Mouse (Mus musculus) MEL (cell line): ENCODE results near the gene Zmynd10. TPM values are rescaled to one million over a fixed set of nuclear protein-coding genes. Genes with fewer than 3 reads are reported as not detected.

Source experiments
- DNase-seq: peaks from one replicate; pipeline ENCODE4 v3.0.0; 2011; ENCODE audit warnings: low read depth, low spot score
- H3K27ac ChIP-seq: 2 replicates; pipeline ENCODE4 v1.5.1; 2012; ENCODE audit warnings: low read depth, mild to moderate bottlenecking, control low read depth, low read length, moderate library complexity; ENCODE audit not compliant: control insufficient read depth
- H3K27me3 ChIP-seq, 2 experiments: fragments of 150-350 bp in 1 of 2; sonication (generic) in 1 of 2; 2 replicates each; pipeline ENCODE4 v1.6.1; 2012; ENCODE audit warnings: low read length in 2 of 2, mild to moderate bottlenecking in 2 of 2, improper control_type of control experiment in 1 of 2, moderate library complexity in 1 of 2; ENCODE audit not compliant: insufficient read depth in 2 of 2, control insufficient read depth in 1 of 2
- H3K36me3 ChIP-seq, 2 experiments: 2 replicates each; pipeline ENCODE4 v1.6.1; 2012 to 2014; ENCODE audit warnings: low read length in 2 of 2, improper control_type of control experiment in 1 of 2, inconsistent platforms in 1 of 2, mild to moderate bottlenecking in 1 of 2; ENCODE audit not compliant: insufficient read depth in 2 of 2, control insufficient read depth in 1 of 2
- H3K4me1 ChIP-seq, 2 experiments: fragments of 150-350 bp in 1 of 2; sonication (generic) in 1 of 2; 2 replicates each; pipeline ENCODE4 v1.6.1; 2012; ENCODE audit warnings: low read length in 2 of 2, improper control_type of control experiment in 1 of 2, mild to moderate bottlenecking in 1 of 2; ENCODE audit not compliant: insufficient read depth in 2 of 2, control insufficient read depth in 1 of 2
- H3K4me3 ChIP-seq, 2 experiments: fragments of 150-350 bp in 1 of 2; sonication (generic) in 1 of 2; 2 replicates each; pipeline ENCODE4 v1.5.1; 2012; ENCODE audit warnings: low read depth in 2 of 2, low read length in 2 of 2, mild to moderate bottlenecking in 2 of 2, moderate library complexity in 2 of 2, control low read depth in 1 of 2, improper control_type of control experiment in 1 of 2; ENCODE audit not compliant: control insufficient read depth in 1 of 2, insufficient read depth in 1 of 2
- H3K79me2 ChIP-seq: 2 replicates; pipeline ENCODE4 v1.6.1; 2012; ENCODE audit warnings: mild to moderate bottlenecking, low read length, moderate library complexity; ENCODE audit not compliant: control insufficient read depth, poor library complexity, insufficient read depth
- H3K9ac ChIP-seq: 2 replicates; pipeline ENCODE4 v1.6.1; 2012; ENCODE audit warnings: low read depth, mild to moderate bottlenecking, control low read depth, low read length, moderate library complexity; ENCODE audit not compliant: control insufficient read depth, poor library complexity, severe bottlenecking
- H3K9me3 ChIP-seq: fragments of 150-350 bp; sonication (generic); replicated peaks from 2 replicates; pipeline ENCODE4 v1.6.1; 2012; ENCODE audit warnings: mild to moderate bottlenecking, low read length, improper control_type of control experiment, moderate library complexity; ENCODE audit not compliant: insufficient read depth
- CTCF ChIP-seq, 3 experiments: IDR thresholded peaks in 2 of 3; conservative IDR thresholded peaks in 1 of 3; 2 replicates each; pipeline ENCODE4 v1.5.1; 2011 to 2012; ENCODE audit warnings: low read length in 3 of 3, low read depth in 2 of 3, mild to moderate bottlenecking in 2 of 3, improper control_type of control experiment in 1 of 3, inconsistent platforms in 1 of 3, mixed read lengths in 1 of 3, moderate library complexity in 1 of 3; ENCODE audit not compliant: control insufficient read depth in 1 of 3, insufficient read depth in 1 of 3, poor library complexity in 1 of 3, severe bottlenecking in 1 of 3
- EP300 ChIP-seq, 2 experiments: IDR thresholded peaks; 2 replicates each; pipeline ENCODE4 v1.6.1; 2011; ENCODE audit warnings: improper control_type of control experiment in 2 of 2, low read length in 2 of 2, low read depth in 1 of 2, mild to moderate bottlenecking in 1 of 2
- MAX ChIP-seq: IDR thresholded peaks from 2 replicates; pipeline ENCODE4 v1.6.1; 2011; ENCODE audit warnings: low read length, improper control_type of control experiment
- MEF2A ChIP-seq: IDR thresholded peaks from 2 replicates; pipeline ENCODE4 v1.6.1; 2014; ENCODE audit warnings: low read depth, mild to moderate bottlenecking, inconsistent platforms, low read length, improper control_type of control experiment; ENCODE audit not compliant: poor library complexity, insufficient replicate concordance, severe bottlenecking; ENCODE audit errors: extremely low read depth
- MYC ChIP-seq: IDR thresholded peaks from 2 replicates; pipeline ENCODE4 v1.6.1; 2011; ENCODE audit warnings: low read depth, mild to moderate bottlenecking, low read length, improper control_type of control experiment, moderate library complexity
- NELFE ChIP-seq: IDR thresholded peaks from 2 replicates; pipeline ENCODE4 v1.6.1; 2011; ENCODE audit warnings: low read depth, low read length, improper control_type of control experiment
- POLR2A ChIP-seq, 2 experiments: IDR thresholded peaks; 2 replicates each; pipeline ENCODE4 v1.6.1; 2011 to 2012; ENCODE audit warnings: low read length in 2 of 2, mild to moderate bottlenecking in 2 of 2, control low read depth in 1 of 2, improper control_type of control experiment in 1 of 2, low read depth in 1 of 2, moderate library complexity in 1 of 2; ENCODE audit not compliant: control insufficient read depth in 1 of 2, insufficient read depth in 1 of 2, poor library complexity in 1 of 2
- POLR2AphosphoS5 ChIP-seq: IDR thresholded peaks from 2 replicates; pipeline ENCODE4 v1.6.1; 2012; ENCODE audit warnings: low read depth, borderline replicate concordance, mild to moderate bottlenecking, inconsistent platforms, low read length, moderate library complexity, mixed read lengths
- RAD21 ChIP-seq: IDR thresholded peaks from 2 replicates; pipeline ENCODE4 v1.6.1; 2011; ENCODE audit warnings: mild to moderate bottlenecking, low read depth, low read length, improper control_type of control experiment
- SMC3 ChIP-seq: IDR thresholded peaks from 2 replicates; pipeline ENCODE4 v1.6.1; 2011; ENCODE audit warnings: low read depth, low read length, improper control_type of control experiment
- USF1 ChIP-seq: IDR thresholded peaks from 2 replicates; pipeline ENCODE4 v1.6.1; 2014; ENCODE audit warnings: low read depth, mild to moderate bottlenecking, inconsistent platforms, low read length, improper control_type of control experiment, moderate library complexity
- USF2 ChIP-seq, 2 experiments: IDR thresholded peaks; 2 replicates each; pipeline ENCODE4 v1.6.1; 2011 to 2012; ENCODE audit warnings: improper control_type of control experiment in 2 of 2, low read length in 2 of 2, borderline replicate concordance in 1 of 2, inconsistent platforms in 1 of 2, low read depth in 1 of 2, mild to moderate bottlenecking in 1 of 2; ENCODE audit not compliant: insufficient read depth in 1 of 2
- ZC3H11A ChIP-seq: IDR thresholded peaks from 2 replicates; pipeline ENCODE4 v1.6.1; 2012; ENCODE audit warnings: low read depth, mild to moderate bottlenecking, inconsistent platforms, low read length, improper control_type of control experiment
- ZNF384 ChIP-seq: IDR thresholded peaks from 2 replicates; pipeline ENCODE4 v1.6.1; 2012; ENCODE audit warnings: low read depth, mild to moderate bottlenecking, inconsistent platforms, low read length, improper control_type of control experiment
- polyA plus RNA-seq, 2 experiments: library from polyadenylated mRNA; stranded (reverse) in 1 of 2; unstranded in 1 of 2; fragments of >175 nt in 1 of 2; fragments of >200 nt in 1 of 2; gene quantifications; 2 replicates each; pipeline versions ENCODE4 v1.2.1 to v1.2.4; 2012; ENCODE audit warnings: low replicate concordance in 2 of 2, low read depth in 1 of 2; ENCODE audit not compliant: insufficient read length in 2 of 2, insufficient read depth in 1 of 2, missing spikeins in 1 of 2
- total RNA-seq: library from RNA; depleted of rRNA; stranded (reverse); fragments of 300-350 nt; gene quantifications from 2 replicates; pipeline ENCODE4 v1.2.3, GENCODE M21; 2012; rRNA removed

The Zmynd10 gene
- total RNA-seq (0.26 and 0.31 TPM in 2 replicates), polyA plus RNA-seq (under 1 TPM in 1 of 2 experiments, not detected in 1; 0.85 TPM)

GRCm38 (mm10) chr9:107547026-107547425 is at the start of gene Zmynd10:
Zmynd10 (plus strand) TSS chr9:107547298.
- Histone ChIP-seq H3K27me3 (no peaks in the 10 kb centered on the region), H3K79me2 (peaks cover 5% of the 10 kb centered on the region; the same call in 1 of the 2 replicates), H3K9ac (no peak within 1 kb of the TSS), H3K9me3 (no peaks in the 10 kb centered on the region), H3K4me3 (no peak within 1 kb of the TSS), H3K36me3 (peaks cover 0 to 1% of the 10 kb centered on the region in 2 experiments; a peak in 2 of 4 replicates)
- DNase-seq: no peak
- TF ChIP-seq MEF2A (no peak), CTCF (IDR thresholded peaks at IDR 0.05 in 2 of 3, conservative IDR thresholded peaks at IDR 0.05 in 1 of 3; ENCODE audit: control insufficient read depth in 1 of 3, insufficient read depth in 1 of 3, low read depth in 2 of 3, low read length in 3 of 3, poor library complexity in 1 of 3, severe bottlenecking in 1 of 3) (no peak), MAX (no peak), POLR2A (IDR thresholded peaks at IDR 0.05; ENCODE audit: control insufficient read depth in 1 of 2, insufficient read depth in 1 of 2, low read depth in 1 of 2, low read length in 2 of 2, poor library complexity in 1 of 2) (no peak), RAD21 (no peak), NELFE (no peak), USF1 (no peak), USF2 (IDR thresholded peaks at IDR 0.05; ENCODE audit: borderline replicate concordance in 1 of 2, insufficient read depth in 1 of 2, low read depth in 1 of 2, low read length in 2 of 2) (no peak), ZC3H11A (no peak), MYC (no peak)
- TF ChIP-seq, all 39 proteins: peak for 0
- Histone ChIP-seq H3K27ac (no peak within 1 kb of the TSS), H3K4me1 (peaks cover under 1 to 11% of the 10 kb centered on the region in 2 experiments; a peak in 3 of 4 replicates)

- no peak for TF ChIP-seq SMC3
- no peak for TF ChIP-seq ZNF384
- TF ChIP-seq POLR2AphosphoS5: no peak
- no peak for TF ChIP-seq EP300 (IDR thresholded peaks at IDR 0.05; ENCODE audit: low read depth in 1 of 2, low read length in 2 of 2)
- no peaks in the 10 kb centered on the region for H3K36me3 ChIP-seq
- H3K79me2 ChIP-seq: no peaks in the 10 kb centered on the region
- H3K9ac ChIP-seq: no peak overlapping the region
- no peak for DNase-seq
- H3K4me1 ChIP-seq: no peaks in the 10 kb centered on the region
- peaks cover 11 to 20% of the 10 kb centered on the region in 2 experiments for H3K27me3 ChIP-seq
- H3K27ac ChIP-seq: no peak overlapping the region
- H3K4me3 ChIP-seq: no peak overlapping the region
- no peaks in the 10 kb centered on the region for H3K9me3 ChIP-seq
These were observed 46.3 kb upstream of the Zmynd10 start for GRCm38 (mm10) chr9:107500708-107501286.
